Mouse (Mus musculus) neural tube, embryonic 11.5 days (tissue): ENCODE results near the gene Ly6g6e. TPM values are rescaled to one million over a fixed set of nuclear protein-coding genes. Genes with fewer than 3 reads are reported as not detected.

Source experiments
- ATAC-seq: fragments of 200-750 bp; cut with Nextera tagmentation; 2 replicates; pipeline ENCODE4 v1.8.0; 2017; ENCODE audit warnings: moderate number of reproducible peaks, mild to moderate bottlenecking, moderate TSS enrichment, moderate library complexity; ENCODE audit not compliant: insufficient read depth, low FRiP score, low TSS enrichment
- DNase-seq: peaks from one replicate; pipeline ENCODE4 v3.0.0-alpha.2; 2015; ENCODE audit warnings: low spot score
- H3K27ac ChIP-seq: fragments of 300-500 bp; sonication (generic); 2 replicates; pipeline ENCODE4 v1.5.1; 2014; ENCODE audit warnings: low read depth, mild to moderate bottlenecking, low read length
- H3K27me3 ChIP-seq: fragments of 300-500 bp; sonication (generic); 2 replicates; pipeline ENCODE4 v1.6.1; 2014; ENCODE audit warnings: mild to moderate bottlenecking, low read length, mixed read lengths; ENCODE audit not compliant: control insufficient read depth, insufficient read depth
- H3K36me3 ChIP-seq: fragments of 300-500 bp; sonication (generic); 2 replicates; pipeline ENCODE4 v1.6.1; 2014; ENCODE audit warnings: mild to moderate bottlenecking, low read length, moderate library complexity, mixed read lengths; ENCODE audit not compliant: control insufficient read depth, insufficient read depth
- H3K4me1 ChIP-seq: fragments of 300-500 bp; sonication (generic); 2 replicates; pipeline ENCODE4 v1.6.1; 2014; ENCODE audit warnings: low read length, mixed read lengths; ENCODE audit not compliant: control insufficient read depth, insufficient read depth
- H3K4me2 ChIP-seq: fragments of 300-500 bp; sonication (generic); 2 replicates; pipeline ENCODE4 v1.6.1; 2014; ENCODE audit warnings: low read depth, mild to moderate bottlenecking, moderate library complexity
- H3K4me3 ChIP-seq: fragments of 300-500 bp; sonication (generic); 2 replicates; pipeline ENCODE4 v1.5.1; 2014; ENCODE audit warnings: low read depth, low read length
- H3K9ac ChIP-seq: fragments of 300-500 bp; sonication (generic); 2 replicates; pipeline ENCODE4 v1.6.1; 2014; ENCODE audit warnings: mild to moderate bottlenecking, low read length
- H3K9me3 ChIP-seq: fragments of 300-500 bp; sonication (generic); 2 replicates; pipeline ENCODE4 v1.6.1; 2016; ENCODE audit warnings: low read length; ENCODE audit not compliant: control insufficient read depth
- WGBS: fragments of 180-500 bp; shearing (Covaris S2); extraction: QIAGEN DNeasy Blood & Tissue Kit; methylation state at CpG from one replicate; pipeline ENCODE4 v1.1.7; 2014; 5-methylcytosine and 5-hydroxymethylcytosine counted together
- polyA plus RNA-seq: library from polyadenylated mRNA; unstranded; fragments of >200 nt; fragmentation: Nextera tagmentation; extraction: Ambion mirVana; gene quantifications from 2 replicates; pipeline ENCODE4 v1.2.1, GENCODE M21; 2014

Ly6g6e gene
- polyA plus RNA-seq, 1 experiment from 2014 or later = 0.46 TPM

DNA sequence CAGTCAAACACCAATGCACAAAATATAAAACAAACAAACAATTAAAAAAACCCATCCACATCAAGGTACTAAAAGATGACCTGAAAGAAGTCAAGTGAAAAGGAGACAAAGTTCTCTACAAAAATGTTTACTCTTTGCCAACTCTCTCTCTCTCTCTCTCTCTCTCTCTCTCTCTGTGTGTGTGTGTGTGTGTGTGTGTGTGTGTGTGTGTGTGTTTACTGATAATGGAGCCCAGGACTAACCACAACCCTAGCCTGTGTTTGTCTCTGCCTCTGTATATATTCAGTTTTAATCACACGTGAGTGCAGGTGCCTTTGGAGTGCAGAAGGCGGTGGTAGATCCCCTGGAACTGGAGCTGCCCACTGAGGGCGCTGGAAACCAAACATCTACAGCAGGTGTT is 19.6 kb upstream of the Ly6g6e start:
- Histone ChIP-seq H3K9me3 (no peaks in the 10 kb centered on the region), H3K9ac (no peak overlapping the region), H3K36me3 (peaks cover 24% of the 10 kb centered on the region), H3K4me3 (no peak overlapping the region), H3K27me3 (no peaks in the 10 kb centered on the region), H3K4me2 (no peak overlapping the region), H3K4me1 (peaks cover 13% of the 10 kb centered on the region), H3K27ac (no peak overlapping the region)
- WGBS = 79% methylated on average over 3 of the region's 3 CpGs
- ATAC-seq (no peak), DNase-seq (no peak)

DNA sequence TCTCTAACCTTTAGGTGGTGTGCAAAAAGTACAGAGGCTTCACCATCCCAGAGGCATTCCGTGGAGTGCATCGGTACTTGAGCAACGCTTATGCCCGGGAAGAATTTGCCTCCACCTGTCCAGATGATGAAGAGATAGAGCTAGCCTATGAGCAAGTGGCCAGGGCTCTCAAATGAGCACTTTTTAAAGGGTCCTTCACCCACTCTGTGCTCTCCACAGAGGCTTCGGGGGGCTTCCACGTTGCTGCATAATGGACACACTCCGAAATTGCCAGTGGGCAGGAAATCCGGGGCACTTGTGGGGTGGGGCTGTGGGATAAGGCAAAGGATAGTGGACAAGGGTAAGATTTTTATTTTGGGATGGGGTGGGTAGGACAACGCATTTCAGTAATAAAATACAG is 18.4 kb upstream of the Ly6g6e start:
- WGBS = 74% methylated on average over 9 of the region's 9 CpGs
- Histone ChIP-seq H3K4me2 (no peak overlapping the region), H3K9ac (no peak overlapping the region; the same call in 1 of the 2 replicates), H3K36me3 (peaks cover 19% of the 10 kb centered on the region), H3K27me3 (no peaks in the 10 kb centered on the region), H3K9me3 (no peaks in the 10 kb centered on the region), H3K27ac (no peak overlapping the region), H3K4me1 (peaks cover 10% of the 10 kb centered on the region), H3K4me3 (peak overlapping the region; percentile 60)
- ATAC-seq = peak; percentile 2
- DNase-seq = no peak

DNA sequence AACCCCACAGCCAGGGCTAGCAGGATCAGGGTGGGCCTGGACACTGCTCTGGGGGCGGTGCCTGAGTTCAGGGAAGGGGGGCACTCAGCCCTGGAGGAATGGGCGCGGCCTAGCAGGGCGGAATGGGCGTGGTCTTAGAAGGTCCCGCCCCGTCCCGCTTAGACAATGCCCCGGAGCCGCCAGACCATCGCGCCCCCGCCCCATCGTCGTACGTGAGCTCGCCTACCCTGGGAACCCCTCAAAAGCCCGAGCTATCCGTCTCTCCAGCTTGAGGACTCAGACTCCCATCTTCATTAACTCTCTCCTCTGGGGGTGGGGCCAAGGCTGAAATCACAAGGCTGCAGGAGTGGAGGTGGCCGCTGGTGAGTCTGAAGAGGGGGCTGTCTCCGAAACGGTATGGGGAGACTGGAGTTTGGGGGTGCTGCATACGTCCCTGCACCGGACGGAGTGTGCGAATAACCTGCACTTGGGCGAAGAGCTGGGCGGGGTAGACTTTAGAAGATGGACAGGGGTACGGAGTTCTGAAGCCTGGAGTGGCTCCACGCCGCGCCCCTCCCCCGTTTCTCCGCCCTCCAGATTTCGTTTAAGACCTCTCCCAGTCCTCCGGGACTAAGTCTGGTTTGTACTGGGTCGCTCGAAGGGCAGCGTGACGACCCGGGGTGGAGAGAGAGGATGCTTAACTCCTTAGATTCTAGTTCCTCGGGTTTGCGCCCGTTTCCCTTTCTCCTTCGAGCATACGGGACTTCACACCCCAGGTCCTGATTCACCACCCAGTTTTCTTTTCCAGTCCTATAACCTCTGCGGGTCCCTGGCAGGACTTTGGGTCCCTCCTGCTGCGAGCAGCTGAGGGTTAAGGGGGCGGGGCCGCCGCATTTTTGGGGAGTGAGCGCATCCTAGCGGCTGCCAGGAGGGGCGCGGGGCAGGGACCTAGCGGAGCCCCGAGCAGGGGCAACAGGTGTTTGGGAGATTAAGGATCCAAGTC is 17.5 kb upstream of the Ly6g6e start, which contains the start of gene Ddah2:
Gene Ddah2 (plus strand): TSS at position 125 of the 982 bp plus-strand sequence.
- Histone ChIP-seq H3K9me3 (no peaks in the 10 kb centered on the region), H3K27me3 (peaks cover 2% of the 10 kb centered on the region; the same call in 1 of the 2 replicates), H3K4me2 (peak within 1 kb of the TSS; percentile 92), H3K4me1 (peaks cover 10% of the 10 kb centered on the region), H3K4me3 (peak within 1 kb of the TSS; percentile 60), H3K36me3 (peaks cover 14% of the 10 kb centered on the region), H3K27ac (peak within 1 kb of the TSS; percentile 73), H3K9ac (peak within 1 kb of the TSS; percentile 79)
- under 1% methylated on average over 56 of the region's 57 CpGs for WGBS
- DNase-seq = peak; percentile 96
- peak; percentile 93 for ATAC-seq

DNA sequence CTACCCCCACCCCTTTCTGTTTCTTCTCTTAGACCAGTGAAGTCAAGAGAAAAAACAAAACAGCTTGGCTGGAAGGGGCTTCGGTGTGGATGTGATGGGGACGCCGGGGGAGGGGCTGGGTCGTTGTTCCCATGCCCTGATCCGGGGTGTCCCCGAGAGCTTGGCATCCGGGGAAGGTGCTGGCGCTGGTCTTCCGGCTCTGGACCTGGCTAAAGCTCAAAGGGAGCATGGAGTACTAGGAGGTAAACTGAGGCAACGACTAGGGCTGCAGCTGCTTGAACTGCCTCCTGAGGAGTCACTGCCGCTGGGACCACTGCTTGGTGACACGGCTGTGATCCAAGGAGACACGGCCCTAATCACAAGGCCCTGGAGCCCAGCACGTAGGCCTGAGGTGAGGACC is 16.6 kb upstream of the Ly6g6e start:
- H3K4me2 ChIP-seq = peak overlapping the region; percentile 92
- H3K4me3 ChIP-seq = peak overlapping the region; percentile 60
- H3K9ac ChIP-seq = peak overlapping the region; percentile 79
- WGBS = 31% methylated on average over 14 of the region's 14 CpGs
- H3K36me3 ChIP-seq = peaks cover 10% of the 10 kb centered on the region
- H3K4me1 ChIP-seq = peaks cover 19% of the 10 kb centered on the region
- ATAC-seq (no peak), DNase-seq (no peak)
- no peak overlapping the region for H3K27ac ChIP-seq
- no peaks in the 10 kb centered on the region for H3K9me3 ChIP-seq
- peaks cover 10% of the 10 kb centered on the region for H3K27me3 ChIP-seq

DNA sequence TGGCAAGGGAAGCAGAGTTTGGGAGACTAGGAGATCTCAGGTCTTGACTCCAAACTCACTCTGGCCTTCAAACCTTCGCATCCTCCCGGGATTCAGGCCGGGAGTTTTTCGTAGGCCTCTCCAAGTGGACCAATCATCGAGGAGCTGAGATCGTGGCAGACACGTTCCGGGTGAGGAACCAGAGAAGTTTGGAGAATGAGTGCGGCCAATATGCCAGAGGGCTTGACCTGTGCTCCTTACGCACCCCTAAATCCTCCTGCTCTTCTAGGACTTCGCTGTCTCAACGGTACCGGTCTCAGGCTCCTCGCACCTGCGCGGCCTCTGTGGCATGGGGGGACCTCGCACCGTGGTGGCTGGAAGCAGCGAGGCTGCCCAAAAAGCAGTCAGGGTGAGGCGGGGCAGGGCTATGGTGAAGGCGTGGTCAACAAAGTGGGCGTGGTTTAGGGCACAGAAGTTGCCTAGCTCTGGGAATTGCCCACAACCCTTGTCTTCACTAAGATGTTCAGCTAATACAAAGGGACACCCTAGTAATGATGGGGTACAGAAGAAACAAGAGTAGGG is 15.9 kb upstream of the Ly6g6e start:
- peaks cover 7% of the 10 kb centered on the region for H3K36me3 ChIP-seq
- ATAC-seq (no peak), DNase-seq (no peak)
- 60% methylated on average over 22 of the region's 22 CpGs for WGBS
- peaks cover 17% of the 10 kb centered on the region for H3K27me3 ChIP-seq
- H3K4me3 ChIP-seq = peak overlapping the region; percentile 60
- H3K27ac ChIP-seq = no peak overlapping the region
- no peaks in the 10 kb centered on the region for H3K9me3 ChIP-seq
- H3K4me1 ChIP-seq = peaks cover 23% of the 10 kb centered on the region
- no peak overlapping the region; the same call in none of the 2 replicates for H3K9ac ChIP-seq
- H3K4me2 ChIP-seq = peak overlapping the region; percentile 92

DNA sequence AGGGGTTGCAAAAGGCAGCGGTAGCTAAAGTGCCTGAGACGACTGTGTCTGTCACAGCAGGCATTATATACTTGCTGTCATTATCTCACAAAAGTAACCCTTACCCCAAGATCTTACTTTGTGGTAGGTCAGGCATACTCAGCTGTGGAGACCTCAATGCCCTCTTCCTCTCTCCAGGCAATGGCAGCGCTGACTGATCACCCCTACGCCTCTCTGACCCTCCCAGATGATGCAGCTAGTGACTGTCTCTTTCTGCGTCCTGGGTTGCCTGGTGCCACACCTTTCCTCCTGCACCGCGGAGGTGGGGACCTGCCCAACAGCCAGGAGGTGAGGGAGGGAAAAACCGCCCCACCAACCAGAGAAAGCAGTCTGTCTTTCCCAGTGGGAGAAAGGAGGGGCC is 15.4 kb upstream of the Ly6g6e start:
- H3K4me3 ChIP-seq = 0 out of 2 replicates have a peak overlapping the region, but pooled peaks have one; percentile 60
- no peak overlapping the region for H3K9ac ChIP-seq
- no peaks in the 10 kb centered on the region for H3K9me3 ChIP-seq
- H3K36me3 ChIP-seq = peaks cover 3% of the 10 kb centered on the region
- no peak overlapping the region for H3K27ac ChIP-seq
- ATAC-seq (no peak), DNase-seq (no peak)
- WGBS = 85% methylated on average over 8 of the region's 8 CpGs
- peaks cover 17% of the 10 kb centered on the region for H3K27me3 ChIP-seq
- peaks cover 23% of the 10 kb centered on the region for H3K4me1 ChIP-seq
- no peak overlapping the region for H3K4me2 ChIP-seq

DNA sequence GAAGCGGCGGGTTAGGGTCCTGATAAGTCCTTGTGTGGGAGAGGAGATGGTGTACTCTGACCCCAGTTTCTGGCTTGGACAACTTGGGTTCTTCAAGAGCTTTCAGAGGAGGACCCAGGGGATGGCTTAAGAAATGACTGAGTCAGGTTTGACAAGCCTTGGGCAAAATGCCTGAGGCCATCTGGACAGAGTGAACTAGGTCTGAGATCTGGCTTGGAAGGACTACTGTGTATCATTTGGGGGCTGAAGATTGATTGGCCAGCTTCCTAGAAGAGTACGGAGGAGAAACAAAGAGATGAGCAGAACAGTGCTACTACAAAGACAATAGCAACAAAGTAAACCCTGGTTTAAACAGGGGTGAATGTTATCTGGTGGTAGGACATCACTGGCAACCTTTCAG is 13.2 kb upstream of the Ly6g6e start:
- H3K9me3 ChIP-seq = no peaks in the 10 kb centered on the region
- 89% methylated on average over 3 of the region's 3 CpGs for WGBS
- H3K4me3 ChIP-seq = no peak overlapping the region
- DNase-seq = no peak
- no peak overlapping the region for H3K4me2 ChIP-seq
- H3K27ac ChIP-seq = no peak overlapping the region
- H3K4me1 ChIP-seq = peaks cover 21% of the 10 kb centered on the region
- H3K36me3 ChIP-seq = peaks cover 2% of the 10 kb centered on the region; the same call in 1 of the 2 replicates
- no peak overlapping the region for H3K9ac ChIP-seq
- no peak for ATAC-seq
- peaks cover 20% of the 10 kb centered on the region for H3K27me3 ChIP-seq

DNA sequence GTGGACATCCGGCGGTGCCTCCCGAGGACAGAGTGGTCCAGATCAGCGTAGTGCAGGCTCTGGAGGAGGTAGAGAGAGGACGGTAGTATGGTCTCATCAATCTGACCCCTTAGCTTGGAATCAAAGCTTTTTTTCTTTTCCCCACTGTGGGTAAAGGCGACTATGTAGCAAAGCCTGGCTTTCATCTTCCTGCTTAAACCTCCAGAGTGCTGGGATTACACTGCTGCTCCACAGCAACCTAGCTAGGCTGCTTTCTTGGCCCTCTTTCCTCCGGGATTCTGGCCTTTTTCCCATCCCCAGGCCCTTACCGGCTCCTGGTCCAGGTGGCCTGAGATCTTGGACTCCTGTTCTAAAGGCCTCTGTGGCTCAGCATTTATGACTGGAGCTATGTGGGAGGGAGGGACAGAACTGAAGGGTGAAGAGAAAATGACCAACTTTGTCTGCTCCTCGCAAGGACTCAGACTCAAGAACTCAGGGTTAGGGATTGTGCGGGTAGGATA is 12.3 kb upstream of the Ly6g6e start:
- Histone ChIP-seq H3K27ac (no peak overlapping the region), H3K9me3 (no peaks in the 10 kb centered on the region), H3K4me3 (no peak overlapping the region), H3K27me3 (peaks cover 20% of the 10 kb centered on the region), H3K9ac (no peak overlapping the region; the same call in 1 of the 2 replicates), H3K4me1 (peaks cover 21% of the 10 kb centered on the region), H3K4me2 (peak overlapping the region; percentile 57), H3K36me3 (peaks cover 2% of the 10 kb centered on the region; the same call in 1 of the 2 replicates)
- DNase-seq = no peak
- no peak for ATAC-seq
- 29% methylated on average over 10 of the region's 10 CpGs for WGBS
